Mouse (Mus musculus): ENCODE measurements around the gene Gys1.

The Gys1 gene

GRCm38 (mm10) chr7:45414740-45415224 is 19.9 kb upstream of the Gys1 start:
- no peak for DNase-seq

DNA sequence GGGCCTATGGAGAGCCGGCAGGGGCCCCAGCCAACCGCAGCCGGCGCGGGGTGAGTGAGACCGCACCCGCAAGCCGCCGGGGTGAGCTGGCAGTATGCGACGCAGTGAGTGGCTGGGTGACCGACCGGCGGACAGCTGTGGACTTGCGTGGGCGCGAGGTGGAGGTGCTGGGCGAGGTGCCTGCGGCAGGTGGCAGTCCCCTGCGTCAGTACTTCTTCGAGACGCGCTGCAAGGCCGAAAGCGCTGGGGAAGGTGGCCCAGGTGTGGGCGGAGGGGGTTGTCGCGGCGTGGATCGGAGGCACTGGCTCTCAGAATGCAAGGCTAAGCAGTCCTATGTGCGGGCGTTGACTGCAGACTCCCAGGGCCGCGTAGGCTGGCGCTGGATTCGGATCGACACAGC is 19.0 kb upstream of the Gys1 start:
- no peak for DNase-seq

DNA sequence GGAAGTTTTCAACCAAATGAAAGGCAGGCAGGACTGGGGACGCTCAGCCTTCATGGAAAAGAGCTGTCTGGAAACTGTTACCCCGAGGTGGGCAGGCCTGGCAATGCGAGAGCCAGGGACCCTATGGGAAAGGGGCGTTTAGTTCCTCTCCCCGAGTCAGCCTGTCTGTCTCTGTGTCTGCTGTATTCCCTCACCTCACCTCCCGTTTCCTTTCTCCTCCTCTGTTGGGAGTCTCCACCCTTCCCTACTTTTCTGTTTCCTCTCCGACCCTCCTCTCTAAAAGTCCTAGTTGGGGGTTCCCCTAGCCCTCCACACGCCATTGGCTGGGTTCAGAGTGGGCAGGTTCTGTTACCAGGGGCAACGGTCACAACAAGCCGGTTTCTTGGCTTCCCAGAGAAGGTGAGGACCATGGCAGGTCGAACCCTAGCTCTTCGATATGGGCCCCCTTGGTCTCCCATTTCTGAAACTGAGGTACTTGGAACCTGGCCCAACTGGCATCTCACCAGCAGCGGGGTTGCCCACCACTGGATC is 16.6 kb upstream of the Gys1 start:
- DNase-seq, result no peak

DNA sequence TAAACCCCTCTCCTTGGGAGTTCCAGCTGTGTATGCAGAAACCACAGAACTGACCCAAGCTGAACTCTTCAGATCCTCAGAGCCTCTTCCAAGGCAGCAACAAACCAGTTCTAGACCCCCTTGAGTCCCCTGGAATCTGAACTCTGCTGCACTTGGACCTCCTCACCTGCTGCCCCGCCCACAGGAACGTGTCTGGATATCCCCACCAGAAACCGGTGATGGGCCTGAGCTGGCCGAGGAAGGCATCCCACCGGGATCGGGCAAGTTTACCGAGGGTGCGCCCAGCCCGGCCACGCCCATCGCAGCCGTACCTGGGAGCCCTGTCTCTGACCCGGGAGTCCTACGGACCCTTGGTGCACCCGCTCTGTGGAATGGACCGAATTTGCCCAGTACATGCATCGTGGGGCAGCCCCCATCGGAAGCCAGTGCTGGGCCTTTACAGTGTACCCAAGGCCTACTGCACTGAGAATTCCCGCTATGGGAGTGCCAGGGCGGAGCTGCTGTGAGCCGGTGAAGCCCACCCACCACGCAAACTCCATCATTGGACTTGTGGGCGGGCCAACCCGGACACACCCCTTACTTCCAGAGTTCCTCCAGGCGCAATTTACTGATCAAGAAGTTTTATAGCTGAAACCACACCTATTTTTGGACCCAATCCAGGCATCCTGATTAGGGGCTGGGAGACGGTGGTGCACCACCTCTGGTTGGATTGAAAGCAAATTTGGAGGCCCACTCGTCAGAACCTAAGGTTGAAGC is 14.6 kb upstream of the Gys1 start:
- no peak for DNase-seq

- no peak for DNase-seq
These were observed 14.1 kb upstream of the Gys1 start, which contains the start of gene Lhb for GRCm38 (mm10) chr7:45420615-45420919. Gene Lhb, plus strand, starts transcription at chr7:45420820.

- DNase-seq, result no peak
These were observed 13.4 kb upstream of the Gys1 start for GRCm38 (mm10) chr7:45421194-45421593.

- no peak for DNase-seq
These were observed 8.1 kb upstream of the Gys1 start for GRCm38 (mm10) chr7:45426556-45426955.

GRCm38 (mm10) chr7:45433835-45434202 is 825 bp upstream of the Gys1 start:
- DNase-seq, result no peak

DNA sequence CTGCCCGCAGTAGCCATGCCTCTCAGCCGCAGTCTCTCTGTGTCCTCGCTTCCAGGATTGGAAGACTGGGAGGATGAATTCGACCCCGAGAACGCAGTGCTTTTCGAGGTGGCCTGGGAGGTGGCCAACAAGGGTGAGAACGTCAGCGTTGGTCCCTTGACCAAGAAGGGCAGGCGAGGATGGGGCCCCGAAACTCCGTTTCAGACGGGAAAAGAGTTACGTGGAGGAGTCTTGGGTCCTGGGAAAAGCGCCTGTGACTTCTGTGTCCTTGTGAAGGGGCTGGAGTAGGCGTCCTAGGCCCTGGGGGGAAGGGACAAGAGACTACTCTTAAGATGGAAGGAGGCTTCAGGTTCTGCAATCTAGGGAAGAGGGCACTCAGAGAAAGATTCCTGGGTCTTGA is 394 bp downstream of the Gys1 start:
- DNase-seq, result no peak

DNA sequence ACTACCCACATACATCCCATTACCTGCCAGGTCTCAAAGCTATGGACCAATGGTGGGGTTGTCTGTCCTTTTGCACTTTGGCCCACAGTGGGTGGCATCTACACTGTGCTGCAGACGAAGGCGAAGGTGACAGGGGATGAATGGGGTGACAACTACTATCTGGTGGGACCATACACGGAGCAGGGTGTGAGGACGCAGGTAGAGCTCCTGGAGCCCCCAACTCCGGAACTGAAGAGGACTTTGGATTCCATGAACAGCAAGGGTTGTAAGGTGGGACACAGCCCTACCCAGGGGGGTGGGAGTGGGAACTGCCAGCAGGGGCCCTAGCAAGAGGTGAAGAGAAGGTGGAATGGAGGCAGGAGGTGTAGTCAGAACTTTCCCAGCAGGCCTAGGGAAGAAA is 1.8 kb downstream of the Gys1 start:
- DNase-seq, result no peak

- no peak for DNase-seq
These were observed 2.4 kb downstream of the Gys1 start for GRCm38 (mm10) chr7:45437046-45437445.

DNA sequence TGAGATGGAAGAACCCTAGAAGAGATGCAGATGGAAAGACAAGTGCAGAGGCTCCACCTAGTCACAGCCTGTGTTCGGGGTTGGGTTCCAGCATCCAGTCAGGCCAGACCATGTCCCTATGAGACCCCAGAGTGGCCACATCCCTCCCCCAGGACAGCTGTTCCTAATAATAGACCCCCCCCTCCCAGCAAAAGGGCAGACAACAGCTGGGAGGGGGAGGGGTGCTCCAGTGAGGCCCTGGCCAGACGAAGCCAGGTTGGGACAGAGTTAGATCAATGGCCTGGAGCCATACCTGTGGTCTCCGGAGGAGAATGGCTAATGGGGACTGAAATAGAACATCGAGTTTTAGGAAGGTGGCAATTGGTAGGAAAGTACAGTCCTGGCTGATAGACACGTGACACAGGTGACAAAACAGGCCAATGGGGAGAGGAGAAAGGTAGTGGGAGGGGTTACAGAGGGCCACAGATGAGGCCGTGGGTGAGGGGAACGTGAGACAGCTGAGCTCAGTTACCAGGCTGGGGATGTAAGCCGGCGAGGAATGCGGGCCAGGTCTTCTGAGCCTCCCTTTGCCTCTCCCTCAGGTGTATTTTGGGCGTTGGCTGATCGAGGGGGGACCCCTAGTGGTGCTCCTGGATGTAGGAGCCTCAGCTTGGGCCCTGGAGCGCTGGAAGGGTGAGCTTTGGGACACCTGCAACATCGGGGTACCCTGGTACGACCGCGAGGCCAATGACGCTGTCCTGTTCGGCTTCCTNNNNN is 3.1 kb downstream of the Gys1 start, which contains the start of gene Ruvbl2:
Ruvbl2 (minus strand) TSS at position 576 of the 756 bp plus-strand sequence.
- peak; percentile 54 for DNase-seq

GRCm38 (mm10) chr7:45443526-45444420 is 9.1 kb downstream of the Gys1 start:
- DNase-seq, result no peak

- DNase-seq, result no peak
These were observed 11.9 kb downstream of the Gys1 start for GRCm38 (mm10) chr7:45446589-45446988.

DNA sequence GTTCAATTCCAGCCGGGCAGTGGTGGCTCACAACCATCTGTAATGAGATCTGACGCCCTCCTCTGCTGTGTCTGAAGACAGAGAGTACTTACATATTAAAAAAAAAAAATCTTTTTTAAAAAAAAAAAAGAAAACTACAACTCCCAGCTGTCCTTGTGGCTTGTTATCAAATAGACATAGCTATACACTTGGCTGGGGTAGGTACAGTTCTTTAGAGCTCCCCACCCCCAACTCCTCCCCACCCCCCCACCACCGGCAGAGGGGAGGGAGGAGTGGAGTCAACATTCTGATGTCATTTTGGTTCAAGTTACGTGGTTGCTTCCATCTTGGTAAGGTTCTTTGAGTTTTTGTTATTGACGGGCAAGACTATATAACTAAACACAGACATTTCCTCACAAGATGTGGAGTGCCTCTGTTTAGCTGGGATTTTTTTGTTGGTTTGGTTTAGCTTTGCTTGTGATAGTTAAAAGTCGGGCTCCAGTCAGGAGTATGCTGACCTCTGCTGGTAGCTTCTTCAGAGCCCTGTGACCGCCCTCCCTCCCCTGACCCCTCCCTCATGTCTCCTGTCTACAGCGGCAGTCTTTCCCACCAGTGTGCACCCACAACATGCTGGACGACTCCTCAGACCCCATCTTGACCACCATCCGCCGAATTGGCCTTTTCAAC is 12.8 kb downstream of the Gys1 start:
- peak; percentile 70 for DNase-seq

GRCm38 (mm10) chr7:45449974-45450373 is 15.3 kb downstream of the Gys1 start:
- no peak for DNase-seq

GRCm38 (mm10) chr7:45451344-45451982 is 16.8 kb downstream of the Gys1 start:
- DNase-seq, result peak; percentile 91

- DNase-seq, result no peak
These were observed 20.3 kb downstream of the Gys1 start for GRCm38 (mm10) chr7:45454971-45455370.

- DNase-seq, result peak; percentile 45
These were observed 21.5 kb downstream of the Gys1 start for GRCm38 (mm10) chr7:45455932-45456696.

- no peak for DNase-seq
These were observed 22.1 kb downstream of the Gys1 start for GRCm38 (mm10) chr7:45456721-45457203.
